Comparison of ENCODE assay signal across 12 mouse cellular contexts in genomic region chr4:117427540-117427939, GRCm38 (mm10).
DNase-seq lines count a peak whose midpoint lies in the region; ATAC-seq and TF ChIP-seq lines count a peak whose summit lies in the region.
"Had no signal": no experiment of that assay in that cellular context is flagged by ENCODE, and none has a peak within 500 bp of the region (broad histone marks: within the 10 kb centered on the region; RNA-seq: fewer than 3 reads in every experiment).

No protein-coding gene starts in this region.

- H3K9me3 ChIP-seq in liver, embryonic 14.5 days (ENCODE audit: control insufficient read depth, low read length) = no peaks in the 10 kb centered on the region
- no peaks in the 10 kb centered on the region for H3K9me3 ChIP-seq in neural tube, embryonic 14.5 days (ENCODE audit: control insufficient read depth, low read length)

- TF ChIP-seq EP300 in liver, embryonic 14.5 days (IDR thresholded peaks at IDR 0.05; ENCODE audit: low read depth) = peak; percentile 62

- H3K9ac ChIP-seq in liver, embryonic 14.5 days (replicated peaks) = no peak overlapping the region
- no peak overlapping the region for H3K9ac ChIP-seq in neural tube, embryonic 14.5 days (replicated peaks; ENCODE audit: low read depth, low read length)

- DNase-seq in layer of hippocampus, adult 2 months (ENCODE audit: low spot score in 2 of 2) = no peak
- no peak for DNase-seq in layer of hippocampus, postnatal 25 days (ENCODE audit: extremely low spot score in 1 of 2, low spot score in 1 of 2)
- DNase-seq in c-Kit-positive CD71-positive TER-119-negative erythroid progenitor cells, embryonic 14.5 days (ENCODE audit: low read depth) = peak; percentile 42
- DNase-seq in liver, embryonic 14.5 days (ENCODE audit: low read depth in 3 of 3, low spot score in 3 of 3) = peak; percentile 9 to 47 (median 24)
- DNase-seq in adrenal gland, postnatal 10 days = no peak
- DNase-seq in left cerebral cortex, adult 18-20 months (ENCODE audit: low spot score in 2 of 2) = no peak
- DNase-seq: cerebellum, postnatal 36 days; layer of hippocampus, adult 9-11 months; lung, adult 18-20 months; retina, postnatal 1 day; thymus, postnatal 25 days had no signal

- peak overlapping the region; percentile 18; the same call in 1 of the 2 replicates for H3K27ac ChIP-seq in layer of hippocampus, adult 2 months
- no peak overlapping the region for H3K27ac ChIP-seq in liver, embryonic 14.5 days
- H3K27ac ChIP-seq in neural tube, embryonic 14.5 days (ENCODE audit: low read depth, low read length) = no peak overlapping the region

- H3K4me3 ChIP-seq in layer of hippocampus, adult 2 months = no peak overlapping the region
- no peak overlapping the region for H3K4me3 ChIP-seq in liver, embryonic 14.5 days (ENCODE audit: insufficient read depth in 1 of 2, low read depth in 2 of 2, low read length in 2 of 2)
- H3K4me3 ChIP-seq in neural tube, embryonic 14.5 days (ENCODE audit: low read depth, low read length) = no peak overlapping the region

- ATAC-seq in liver, embryonic 14.5 days (ENCODE audit: insufficient read depth) = peak; percentile 57; the same call in 1 of the 2 replicates
- ATAC-seq in neural tube, embryonic 14.5 days (ENCODE audit: low read depth) = peak; percentile 63

- H3K4me1 ChIP-seq in liver, embryonic 14.5 days (replicated peaks; ENCODE audit: control insufficient read depth in 2 of 2, insufficient read depth in 2 of 2, low read length in 1 of 2) = peaks cover 0 to 8% of the 10 kb centered on the region in 2 experiments; a peak in 2 of 4 replicates
- no peaks in the 10 kb centered on the region for H3K4me1 ChIP-seq in neural tube, embryonic 14.5 days (ENCODE audit: control insufficient read depth, insufficient read depth, low read length)

- H3K27me3 ChIP-seq in liver, embryonic 14.5 days (ENCODE audit: control insufficient read depth, insufficient read depth, low read length) = no peaks in the 10 kb centered on the region
- peaks cover 26% of the 10 kb centered on the region for H3K27me3 ChIP-seq in neural tube, embryonic 14.5 days (ENCODE audit: control insufficient read depth, insufficient read depth, low read length)

- no peak overlapping the region for H3K4me2 ChIP-seq in liver, embryonic 14.5 days (ENCODE audit: low read depth)
- no peak overlapping the region for H3K4me2 ChIP-seq in neural tube, embryonic 14.5 days (ENCODE audit: low read depth, low read length)

- no peak for TF ChIP-seq CTCF in layer of hippocampus, adult 2 months (conservative IDR thresholded peaks at IDR 0.05)
- TF ChIP-seq CTCF in liver, embryonic 14.5 days (IDR thresholded peaks at IDR 0.05; ENCODE audit: low read depth) = no peak

- 20% methylated on average over 12 of the region's 12 CpGs for WGBS in liver, embryonic 14.5 days (ENCODE audit: insufficient replicate concordance)
- WGBS in neural tube, embryonic 14.5 days = 28% methylated on average over 12 of the region's 12 CpGs

- H3K36me3 ChIP-seq in liver, embryonic 14.5 days (replicated peaks; ENCODE audit: control insufficient read depth, insufficient read depth, low read depth) = no peaks in the 10 kb centered on the region
- H3K36me3 ChIP-seq in neural tube, embryonic 14.5 days (ENCODE audit: control insufficient read depth, insufficient read depth, low read length) = no peaks in the 10 kb centered on the region

Comparison
In these comparisons a context has a peak if more than half of its experiments do, and no peak if none do; other contexts are left out.
1. DNase-seq: peak in c-Kit-positive CD71-positive TER-119-negative erythroid progenitor cells, embryonic 14.5 days (single experiment) and liver, embryonic 14.5 days (3 of 3); none in layer of hippocampus, adult 2 months (0 of 2), layer of hippocampus, postnatal 25 days (0 of 2), adrenal gland, postnatal 10 days (single experiment) and left cerebral cortex, adult 18-20 months (0 of 2).